Mouse (Mus musculus) limb, embryonic 13.5 days (tissue): Measurements from ENCODE around the gene Eme2. TPM values are rescaled to one million over a fixed set of nuclear protein-coding genes. Genes with fewer than 3 reads are reported as not detected.

Experiments
- ATAC-seq: fragments of 200-750 bp; cut with Nextera tagmentation; 2 replicates; pipeline ENCODE4 v1.8.0; 2017; ENCODE audit warnings: low read depth, moderate number of reproducible peaks, moderate TSS enrichment; ENCODE audit not compliant: low FRiP score
- H3K27ac ChIP-seq: fragments of 300-500 bp; sonication (generic); 2 replicates; pipeline ENCODE4 v1.5.1; 2015; ENCODE audit warnings: inconsistent platforms, mild to moderate bottlenecking, moderate library complexity
- H3K27me3 ChIP-seq: fragments of 300-500 bp; sonication (generic); 2 replicates; pipeline ENCODE4 v1.6.1; 2015; ENCODE audit warnings: mild to moderate bottlenecking, inconsistent platforms
- H3K36me3 ChIP-seq: fragments of 300-500 bp; sonication (generic); 2 replicates; pipeline ENCODE4 v1.6.1; 2015; ENCODE audit warnings: inconsistent platforms, mild to moderate bottlenecking, moderate library complexity
- H3K4me1 ChIP-seq: fragments of 300-500 bp; sonication (generic); 2 replicates; pipeline ENCODE4 v1.6.1; 2015; ENCODE audit warnings: inconsistent platforms
- H3K4me2 ChIP-seq: fragments of 300-500 bp; sonication (generic); replicated peaks from 2 replicates; pipeline ENCODE4 v1.6.1; 2015; ENCODE audit warnings: inconsistent platforms, mild to moderate bottlenecking, moderate library complexity
- H3K4me3 ChIP-seq: fragments of 300-500 bp; sonication (generic); 2 replicates; pipeline ENCODE4 v1.5.1; 2015; ENCODE audit warnings: moderate library complexity, mild to moderate bottlenecking, inconsistent platforms
- H3K9ac ChIP-seq: fragments of 300-500 bp; sonication (generic); 2 replicates; pipeline ENCODE4 v1.6.1; 2015; ENCODE audit warnings: mild to moderate bottlenecking, inconsistent platforms
- H3K9me3 ChIP-seq: fragments of 300-500 bp; sonication (generic); 2 replicates; pipeline ENCODE4 v1.6.1; 2016; ENCODE audit warnings: inconsistent platforms
- WGBS: fragments of 180-500 bp; shearing (Covaris S2); methylation state at CpG from one replicate; pipeline ENCODE4 v1.1.7; 2015; 5-methylcytosine and 5-hydroxymethylcytosine counted together
- polyA plus RNA-seq: library from polyadenylated mRNA; unstranded; fragments of >200 nt; fragmentation: Nextera tagmentation; extraction: Ambion mirVana; gene quantifications from 2 replicates; pipeline ENCODE4 v1.2.1, GENCODE M21; 2015

Gene Eme2
- polyA plus RNA-seq, 1 experiment from 2014 or later = 35.6 TPM

DNA sequence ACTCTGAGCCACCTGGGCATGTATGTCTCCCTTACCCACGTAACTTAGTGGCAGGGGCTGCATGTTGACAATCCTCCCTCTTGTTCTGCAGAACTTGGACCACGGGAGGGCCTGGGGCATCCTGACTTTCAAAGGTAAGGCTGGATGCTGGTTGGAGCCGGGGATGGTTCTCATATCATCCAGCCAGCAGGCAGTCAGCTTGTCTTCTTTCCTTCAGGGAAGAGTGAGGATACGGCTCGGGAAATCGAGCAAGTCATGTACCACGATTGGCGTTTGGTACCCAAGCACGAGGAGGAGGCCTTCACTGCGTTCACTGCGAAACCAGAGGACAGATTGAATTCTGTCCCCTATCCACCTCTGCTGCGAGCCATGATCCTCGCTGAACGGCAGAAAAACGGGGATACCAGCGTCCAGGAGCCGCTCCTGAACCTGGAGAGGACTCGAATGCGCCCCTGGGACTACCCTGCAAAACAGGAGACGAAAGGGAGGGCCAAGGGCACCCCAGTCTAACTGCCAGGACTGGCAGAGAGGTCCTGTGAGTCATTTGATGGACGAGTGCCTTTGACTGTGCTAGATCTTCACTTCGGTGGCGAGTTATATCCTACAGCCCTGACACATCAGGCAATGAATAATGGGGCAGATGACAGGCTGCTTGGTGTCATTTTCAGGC, 819 bp upstream of the Eme2 start:
- 15% methylated on average over 23 of the region's 23 CpGs for WGBS
- Histone ChIP-seq H3K9ac (peak overlapping the region; percentile 94), H3K9me3 (no peaks in the 10 kb centered on the region), H3K4me1 (peaks cover 36% of the 10 kb centered on the region), H3K27ac (peak overlapping the region; percentile 87), H3K4me3 (peak overlapping the region; percentile 90), H3K27me3 (no peaks in the 10 kb centered on the region), H3K4me2 (peak overlapping the region; percentile 100), H3K36me3 (peaks cover 70% of the 10 kb centered on the region)
- no peak for ATAC-seq

DNA sequence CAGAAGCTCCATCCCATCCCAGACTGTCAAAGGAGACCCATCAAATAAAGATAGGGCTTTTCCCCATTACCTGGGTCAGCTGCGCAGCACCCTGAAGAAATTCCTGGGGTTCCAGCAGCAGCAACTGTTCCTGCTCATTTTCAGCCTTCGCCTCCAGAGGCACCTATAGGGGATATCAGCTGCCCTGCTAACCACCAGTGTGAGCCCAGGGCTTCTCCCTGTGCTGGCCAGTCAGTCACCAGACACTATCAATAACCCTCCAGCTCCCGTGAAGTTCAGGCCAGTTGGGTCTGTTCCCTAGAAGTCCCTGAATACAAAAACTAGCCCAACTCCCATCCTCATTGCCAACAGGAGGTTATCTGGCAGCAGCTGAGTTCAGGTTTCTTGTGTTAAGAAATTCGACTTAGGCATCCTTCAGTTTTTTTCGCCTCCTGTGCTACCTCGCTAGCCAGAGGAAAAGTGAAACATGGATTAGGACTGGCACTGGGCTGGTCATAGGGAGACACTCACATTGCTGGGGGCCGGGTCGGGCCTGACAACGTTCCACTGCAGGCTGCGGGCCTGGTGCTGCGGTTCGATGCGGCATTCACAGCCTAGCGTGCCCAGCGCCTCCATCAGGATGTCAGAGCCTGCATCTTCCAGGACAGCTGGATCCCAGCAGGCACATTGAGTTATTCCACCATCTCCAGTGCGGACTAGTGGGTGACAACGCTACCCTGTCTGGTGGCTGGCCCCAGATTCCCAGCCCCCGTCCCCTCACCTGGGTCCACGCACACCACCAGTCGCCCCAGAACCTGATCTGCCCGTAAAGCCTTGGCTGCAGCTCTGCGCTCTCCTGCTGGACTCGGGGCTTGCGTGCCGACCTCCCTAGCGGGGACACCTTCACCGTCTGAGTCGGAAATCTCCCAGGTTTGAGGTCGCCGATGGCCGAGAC, 559 bp downstream of the Eme2 start:
- peak overlapping the region; percentile 100 for H3K4me2 ChIP-seq
- 0 out of 2 replicates have a peak, but pooled peaks have one; percentile 4 for ATAC-seq
- H3K9ac ChIP-seq = peak overlapping the region; percentile 94
- H3K27me3 ChIP-seq = no peaks in the 10 kb centered on the region
- 10% methylated on average over 31 of the region's 31 CpGs for WGBS
- H3K27ac ChIP-seq = peak overlapping the region; percentile 87
- H3K4me3 ChIP-seq = peak overlapping the region; percentile 90
- peaks cover 69% of the 10 kb centered on the region for H3K36me3 ChIP-seq
- peaks cover 36% of the 10 kb centered on the region for H3K4me1 ChIP-seq
- H3K9me3 ChIP-seq = no peaks in the 10 kb centered on the region

DNA sequence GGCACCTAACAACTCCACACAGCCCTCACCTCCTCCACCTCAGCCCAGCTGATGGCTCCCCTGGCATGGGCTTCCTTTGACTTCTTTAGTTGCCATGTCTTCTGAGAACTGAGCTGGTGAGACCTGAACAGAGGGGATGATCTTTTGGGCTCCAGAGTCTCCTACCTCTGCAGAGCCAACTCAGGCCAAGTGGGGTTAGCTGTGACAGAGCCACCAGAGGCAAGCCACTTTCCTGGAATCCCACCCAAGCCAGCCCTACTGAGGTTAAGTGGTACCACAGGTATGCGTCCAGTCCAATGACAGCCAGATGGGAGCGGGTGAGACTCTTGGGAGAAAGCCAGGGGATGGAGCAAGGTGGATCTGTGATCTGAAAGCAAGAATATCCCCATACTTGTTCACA, 1.6 kb downstream of the Eme2 start:
- peak overlapping the region; percentile 90 for H3K4me3 ChIP-seq
- no peaks in the 10 kb centered on the region for H3K27me3 ChIP-seq
- H3K4me2 ChIP-seq = peak overlapping the region; percentile 100
- H3K4me1 ChIP-seq = peaks cover 39% of the 10 kb centered on the region
- H3K27ac ChIP-seq = no peak overlapping the region
- H3K9me3 ChIP-seq = no peaks in the 10 kb centered on the region
- no peak for ATAC-seq
- peaks cover 58% of the 10 kb centered on the region for H3K36me3 ChIP-seq
- 0 out of 2 replicates have a peak overlapping the region, but pooled peaks have one; percentile 94 for H3K9ac ChIP-seq
- 90% methylated on average over 2 of the region's 2 CpGs for WGBS

DNA sequence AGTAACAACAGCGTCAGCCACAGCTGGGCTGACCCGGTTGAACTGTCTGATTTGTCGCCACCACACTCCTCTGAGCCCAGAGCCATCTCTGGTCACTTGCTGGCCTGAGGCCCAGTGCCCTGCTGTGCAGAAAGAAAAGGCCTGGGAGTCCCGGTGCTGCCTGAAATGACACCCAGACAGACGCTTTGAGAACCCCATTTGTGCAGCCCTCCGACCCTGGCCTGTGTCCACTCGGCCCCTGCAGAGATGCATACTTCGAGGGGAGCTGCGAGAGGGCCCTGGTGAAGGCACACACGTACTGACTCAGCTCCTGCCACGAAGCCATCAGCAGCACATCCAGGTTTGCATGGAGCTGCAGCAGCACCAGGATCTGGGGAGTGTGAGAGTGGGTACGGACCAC, 2.1 kb downstream of the Eme2 start:
- peaks cover 53% of the 10 kb centered on the region for H3K36me3 ChIP-seq

DNA sequence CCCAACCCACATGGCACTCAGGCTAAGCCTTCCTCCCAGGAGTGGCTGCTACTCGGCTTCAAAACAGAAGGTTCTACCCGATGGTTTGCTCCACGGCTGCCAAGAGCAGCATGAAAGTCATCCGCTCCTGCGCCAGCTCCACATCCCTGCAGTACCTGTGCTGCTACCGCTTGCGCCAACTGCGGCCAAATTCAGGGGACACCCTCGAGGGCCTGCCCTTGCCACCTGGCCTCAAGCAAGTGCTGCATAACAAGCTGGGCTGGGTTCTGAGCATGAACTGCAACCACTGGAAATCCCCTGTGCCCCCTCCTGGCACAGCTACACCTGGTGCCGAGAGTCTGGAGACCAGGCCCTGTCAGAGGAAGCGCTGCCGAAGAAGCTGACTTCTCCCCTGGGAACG, 3.6 kb downstream of the Eme2 start:
- Histone ChIP-seq H3K9me3 (no peaks in the 10 kb centered on the region), H3K36me3 (peaks cover 44% of the 10 kb centered on the region), H3K27ac (no peak overlapping the region), H3K4me2 (no peak overlapping the region), H3K4me1 (peaks cover 37% of the 10 kb centered on the region), H3K27me3 (no peaks in the 10 kb centered on the region), H3K4me3 (no peak overlapping the region), H3K9ac (no peak overlapping the region)
- WGBS = 89% methylated on average over 13 of the region's 13 CpGs
- no peak for ATAC-seq

More for the DNA sequence above, 2.1 kb downstream of the Eme2 start:
- ATAC-seq = no peak
- Histone ChIP-seq H3K4me1 (peaks cover 42% of the 10 kb centered on the region), H3K4me2 (no peak overlapping the region), H3K9me3 (no peaks in the 10 kb centered on the region), H3K9ac (no peak overlapping the region), H3K27me3 (no peaks in the 10 kb centered on the region), H3K4me3 (no peak overlapping the region), H3K27ac (no peak overlapping the region)
- WGBS = 94% methylated on average over 12 of the region's 12 CpGs

DNA sequence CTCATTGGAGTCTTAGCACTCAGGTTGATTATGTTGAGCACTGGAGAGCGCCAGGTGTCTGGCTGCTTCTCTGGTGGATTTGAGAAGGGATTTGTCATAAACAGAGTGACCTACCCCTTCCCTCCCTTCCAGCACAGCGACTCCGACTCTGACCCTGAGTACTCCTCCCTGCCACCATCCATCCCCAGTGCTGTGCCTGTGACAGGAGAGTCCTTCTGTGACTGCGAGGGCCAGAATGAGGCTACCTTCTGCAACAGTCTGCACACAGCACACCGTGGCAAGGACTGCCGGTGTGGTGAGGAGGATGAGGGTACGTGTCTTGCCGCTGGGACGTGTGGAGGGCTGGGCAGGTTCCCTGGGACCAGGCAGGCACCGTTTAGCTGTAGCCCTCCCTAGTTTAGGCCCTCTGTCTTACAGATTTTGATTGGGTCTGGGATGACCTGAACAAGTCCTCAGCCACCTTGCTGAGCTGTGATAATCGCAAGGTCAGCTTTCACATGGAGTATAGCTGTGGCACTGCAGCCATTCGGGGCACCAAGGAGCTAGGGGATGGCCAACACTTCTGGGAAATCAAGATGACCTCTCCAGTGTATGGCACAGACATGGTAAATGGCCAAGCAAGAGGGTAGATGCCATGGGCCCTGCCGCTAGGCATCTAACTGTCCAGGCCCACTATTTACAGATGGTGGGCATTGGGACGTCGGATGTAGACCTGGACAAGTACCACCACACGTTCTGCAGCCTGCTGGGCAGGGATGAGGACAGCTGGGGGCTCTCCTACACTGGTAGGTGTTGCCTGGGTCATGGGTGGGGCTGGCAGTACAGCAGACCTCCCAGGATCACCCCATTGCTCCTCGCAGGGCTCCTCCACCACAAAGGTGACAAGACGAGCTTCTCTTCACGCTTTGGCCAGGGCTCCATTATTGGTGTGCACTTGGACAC, 4.5 kb downstream of the Eme2 start:
- no peak overlapping the region for H3K4me3 ChIP-seq
- H3K4me1 ChIP-seq = peaks cover 32% of the 10 kb centered on the region
- 85% methylated on average over 19 of the region's 19 CpGs for WGBS
- ATAC-seq = no peak
- H3K4me2 ChIP-seq = no peak overlapping the region
- no peak overlapping the region for H3K27ac ChIP-seq
- no peaks in the 10 kb centered on the region for H3K27me3 ChIP-seq
- peaks cover 44% of the 10 kb centered on the region for H3K36me3 ChIP-seq
- H3K9ac ChIP-seq = no peak overlapping the region
- no peaks in the 10 kb centered on the region for H3K9me3 ChIP-seq

DNA sequence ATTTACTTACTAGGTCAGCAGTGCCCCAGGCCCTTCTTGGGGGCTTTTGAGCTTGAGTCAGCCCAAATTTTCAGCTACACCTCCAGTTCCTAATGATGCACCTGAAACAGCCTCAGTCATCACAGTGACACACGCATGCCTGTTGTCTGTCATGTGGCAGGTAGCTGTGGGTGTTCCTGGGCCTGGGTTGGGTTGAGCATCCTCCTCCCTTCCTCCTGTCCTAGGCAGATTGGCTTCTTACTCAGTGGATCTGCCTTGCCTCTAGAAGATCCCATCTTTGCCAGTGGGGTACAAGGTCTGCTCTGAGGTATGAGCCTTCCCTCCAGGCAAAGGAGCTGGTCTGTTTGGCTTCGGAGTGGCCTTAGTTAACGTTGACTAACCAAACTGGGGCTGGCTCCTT, 6.0 kb downstream of the Eme2 start:
- ATAC-seq = no peak
- H3K9ac ChIP-seq = no peak overlapping the region
- H3K4me1 ChIP-seq = peaks cover 30% of the 10 kb centered on the region
- H3K4me3 ChIP-seq = no peak overlapping the region
- WGBS = 92% methylated on average over 3 of the region's 3 CpGs
- H3K9me3 ChIP-seq = no peaks in the 10 kb centered on the region
- no peaks in the 10 kb centered on the region for H3K27me3 ChIP-seq
- peaks cover 53% of the 10 kb centered on the region for H3K36me3 ChIP-seq
- no peak overlapping the region for H3K4me2 ChIP-seq
- H3K27ac ChIP-seq = no peak overlapping the region

DNA sequence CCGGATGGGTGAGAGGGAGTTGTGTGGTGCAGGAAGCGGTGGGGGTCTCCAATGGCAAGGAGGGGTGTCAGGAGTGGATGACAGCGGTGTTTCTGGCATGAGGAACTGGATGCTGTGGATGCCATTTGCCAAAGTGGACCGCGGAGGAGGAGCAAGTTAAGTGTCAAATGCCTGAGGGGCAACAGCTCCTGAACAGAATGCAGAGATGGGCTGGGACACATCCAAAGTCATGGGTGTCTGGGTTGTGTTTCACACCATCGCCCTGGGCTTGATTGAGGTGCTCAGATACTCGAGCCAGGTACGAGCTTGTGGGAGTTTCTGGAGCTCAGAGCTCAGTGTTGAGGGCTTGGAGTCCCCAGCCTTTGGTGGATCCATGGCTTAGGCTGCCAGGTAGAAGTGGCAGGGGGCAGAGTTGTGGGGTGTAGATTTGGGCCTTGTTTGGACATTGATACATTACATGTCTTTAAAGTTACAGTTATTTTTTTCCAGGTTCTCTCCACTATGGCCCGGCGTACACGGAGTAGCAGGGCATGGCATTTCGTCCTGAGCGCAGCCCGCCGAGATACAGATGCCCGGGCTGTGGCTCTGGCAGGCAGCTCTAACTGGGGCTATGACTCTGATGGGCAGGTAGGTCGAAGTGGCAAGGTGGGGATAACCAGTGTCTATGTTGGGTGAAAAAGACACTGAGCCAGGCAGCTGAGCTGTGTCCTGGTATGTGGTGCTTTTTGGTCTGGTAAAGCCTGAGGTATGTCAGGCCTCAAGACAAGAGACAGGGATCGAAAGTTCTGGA, 7.4 kb downstream of the Eme2 start:
- peak overlapping the region; percentile 86 for H3K4me3 ChIP-seq
- WGBS = 65% methylated on average over 18 of the region's 18 CpGs
- no peaks in the 10 kb centered on the region for H3K9me3 ChIP-seq
- H3K4me1 ChIP-seq = peaks cover 25% of the 10 kb centered on the region
- peak overlapping the region; percentile 98 for H3K4me2 ChIP-seq
- H3K27ac ChIP-seq = no peak overlapping the region
- peaks cover 52% of the 10 kb centered on the region for H3K36me3 ChIP-seq
- peak overlapping the region; percentile 86 for H3K9ac ChIP-seq
- ATAC-seq = no peak
- H3K27me3 ChIP-seq = no peaks in the 10 kb centered on the region

DNA sequence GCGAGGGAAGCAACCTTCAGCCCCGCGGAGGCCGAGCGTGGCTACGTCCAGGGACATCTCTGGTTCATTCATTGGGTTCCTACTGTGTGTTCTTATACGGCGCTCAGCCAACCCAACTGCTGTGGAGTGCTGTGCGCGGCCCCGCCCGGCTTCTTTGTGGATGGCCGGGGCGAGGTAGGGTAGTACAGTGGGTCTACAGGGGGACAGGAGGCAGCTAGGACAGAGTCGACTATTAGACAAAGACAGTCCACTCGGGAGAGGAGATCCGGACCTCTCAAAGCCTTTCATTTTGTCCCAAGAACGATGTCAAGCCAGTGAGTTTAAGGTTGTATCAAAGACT, 8.0 kb downstream of the Eme2 start:
- peak; percentile 4; the same call in 1 of the 2 replicates for ATAC-seq
- Histone ChIP-seq H3K4me2 (peak overlapping the region; percentile 98), H3K9ac (peak overlapping the region; percentile 86), H3K27me3 (no peaks in the 10 kb centered on the region), H3K4me3 (peak overlapping the region; percentile 86), H3K9me3 (no peaks in the 10 kb centered on the region), H3K36me3 (peaks cover 46% of the 10 kb centered on the region), H3K4me1 (peaks cover 25% of the 10 kb centered on the region), H3K27ac (no peak overlapping the region)
- WGBS = under 1% methylated on average over 18 of the region's 18 CpGs

DNA sequence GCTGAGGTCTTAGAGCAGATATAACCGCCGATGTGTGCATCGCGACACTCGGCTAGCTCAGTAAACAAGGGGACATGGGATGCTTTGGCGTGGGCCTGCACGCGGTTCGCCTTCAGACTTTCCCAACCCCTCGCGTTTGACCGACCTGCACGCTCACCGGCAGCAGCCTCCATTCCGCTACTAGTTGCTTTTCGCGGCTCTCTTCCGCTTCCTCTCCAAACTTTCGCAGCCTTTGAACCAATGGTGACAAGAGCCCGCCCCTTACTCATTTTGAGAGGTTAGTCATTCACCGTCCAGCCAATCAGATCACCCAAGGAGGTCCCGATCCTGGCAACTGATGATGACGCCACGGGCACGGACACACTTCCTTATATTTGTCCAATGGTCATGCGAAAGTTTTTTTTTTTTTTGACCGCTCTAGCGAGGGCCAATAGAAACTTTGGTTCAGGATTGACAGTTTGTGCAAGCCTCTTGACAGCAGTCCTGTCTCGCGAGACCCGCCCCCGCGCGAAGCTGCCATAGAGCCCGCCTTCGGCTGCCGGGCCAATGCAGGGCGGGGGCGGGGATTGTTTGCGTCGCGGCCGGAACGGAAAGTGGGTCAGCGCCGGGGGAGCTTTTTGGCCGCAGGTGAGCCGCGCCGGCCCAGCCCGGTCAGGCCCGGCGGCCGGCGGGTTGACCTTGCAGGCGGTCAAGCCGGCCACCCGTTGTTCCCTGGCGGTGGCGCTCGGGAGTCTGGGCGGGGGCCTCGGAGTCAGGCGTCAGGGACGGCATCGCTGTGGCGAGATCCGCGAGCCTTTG, 8.6 kb downstream of the Eme2 start, which contains the start of the genes Nubp2 and Spsb3:
Gene Nubp2 (minus strand): TSS at position 216 of the 798 bp plus-strand sequence.
Gene Spsb3 (plus strand): TSS at position 510 of the 798 bp plus-strand sequence.
- under 1% methylated on average over 69 of the region's 69 CpGs for WGBS
- H3K4me1 ChIP-seq = peaks cover 25% of the 10 kb centered on the region
- no peaks in the 10 kb centered on the region for H3K9me3 ChIP-seq
- peak within 1 kb of the TSS; percentile 86 for H3K4me3 ChIP-seq
- H3K27me3 ChIP-seq = no peaks in the 10 kb centered on the region
- H3K36me3 ChIP-seq = peaks cover 40% of the 10 kb centered on the region
- H3K27ac ChIP-seq = no peak within 1 kb of the TSS; the same call in 1 of the 2 replicates
- ATAC-seq = peak; percentile 97
- peak within 1 kb of the TSS; percentile 86 for H3K9ac ChIP-seq
- peak within 1 kb of the TSS; percentile 98 for H3K4me2 ChIP-seq
